Mouse (Mus musculus) lung, postnatal 0 days (tissue): Measurements from ENCODE around the gene Tbc1d14. TPM values are rescaled to one million over a fixed set of nuclear protein-coding genes. Genes with fewer than 3 reads are reported as not detected.

Source experiments
- ATAC-seq: fragments of 200-750 bp; cut with Nextera tagmentation; 2 replicates; pipeline ENCODE4 v1.8.0; 2017; ENCODE audit warnings: moderate library complexity
- DNase-seq: peaks from one replicate; pipeline ENCODE4 v3.0.0-alpha.2; 2016; ENCODE audit warnings: low spot score
- H3K27ac ChIP-seq: fragments of 300-500 bp; sonication (generic); 2 replicates; pipeline ENCODE4 v1.5.1; 2014; ENCODE audit warnings: antibody characterized with exemption, mild to moderate bottlenecking, low read length, mixed read lengths
- H3K27me3 ChIP-seq: fragments of 300-500 bp; sonication (generic); replicated peaks from 2 replicates; pipeline ENCODE4 v1.6.1; 2014; ENCODE audit warnings: low read length, mixed read lengths; ENCODE audit not compliant: insufficient read depth
- H3K36me3 ChIP-seq: fragments of 300-500 bp; sonication (generic); 2 replicates; pipeline ENCODE4 v1.6.1; 2014; ENCODE audit warnings: low read length, mixed read lengths; ENCODE audit not compliant: insufficient read depth
- H3K4me1 ChIP-seq: fragments of 300-500 bp; sonication (generic); 2 replicates; pipeline ENCODE4 v1.6.1; 2014; ENCODE audit warnings: antibody characterized with exemption, low read depth, low read length, mixed read lengths; ENCODE audit not compliant: insufficient read depth
- H3K4me2 ChIP-seq: fragments of 300-500 bp; sonication (generic); replicated peaks from 2 replicates; pipeline ENCODE4 v1.6.1; 2014; ENCODE audit warnings: low read depth, mild to moderate bottlenecking, low read length, moderate library complexity, mixed read lengths
- H3K4me3 ChIP-seq: fragments of 300-500 bp; sonication (generic); 2 replicates; pipeline ENCODE4 v1.5.1; 2014; ENCODE audit warnings: low read depth, low read length
- H3K9ac ChIP-seq: fragments of 300-500 bp; sonication (generic); replicated peaks from 2 replicates; pipeline ENCODE4 v1.6.1; 2014; ENCODE audit warnings: low read depth, mild to moderate bottlenecking
- H3K9me3 ChIP-seq: fragments of 300-500 bp; sonication (generic); 2 replicates; pipeline ENCODE4 v1.6.1; 2016; ENCODE audit warnings: low read length, mixed read lengths
- CTCF ChIP-seq: IDR thresholded peaks from 2 replicates; pipeline ENCODE4 v1.5.1; 2016; ENCODE audit warnings: antibody characterized with exemption, mild to moderate bottlenecking
- EP300 ChIP-seq: IDR thresholded peaks from 2 replicates; pipeline ENCODE4 v1.6.1; 2016; ENCODE audit warnings: antibody characterized with exemption, mild to moderate bottlenecking, control low read depth
- WGBS: fragments of 180-500 bp; shearing (Covaris S2); extraction: QIAGEN DNeasy Blood & Tissue Kit; methylation state at CpG from one replicate; pipeline ENCODE4 v1.1.7; 2014; 5-methylcytosine and 5-hydroxymethylcytosine counted together
- polyA plus RNA-seq: library from polyadenylated mRNA; unstranded; fragments of >200 nt; fragmentation: Nextera tagmentation; extraction: Ambion mirVana; gene quantifications from 2 replicates; pipeline ENCODE4 v1.2.1, GENCODE M21; 2015

Gene Tbc1d14
- polyA plus RNA-seq, 1 experiment from 2014 or later, result 15.0 TPM

DNA sequence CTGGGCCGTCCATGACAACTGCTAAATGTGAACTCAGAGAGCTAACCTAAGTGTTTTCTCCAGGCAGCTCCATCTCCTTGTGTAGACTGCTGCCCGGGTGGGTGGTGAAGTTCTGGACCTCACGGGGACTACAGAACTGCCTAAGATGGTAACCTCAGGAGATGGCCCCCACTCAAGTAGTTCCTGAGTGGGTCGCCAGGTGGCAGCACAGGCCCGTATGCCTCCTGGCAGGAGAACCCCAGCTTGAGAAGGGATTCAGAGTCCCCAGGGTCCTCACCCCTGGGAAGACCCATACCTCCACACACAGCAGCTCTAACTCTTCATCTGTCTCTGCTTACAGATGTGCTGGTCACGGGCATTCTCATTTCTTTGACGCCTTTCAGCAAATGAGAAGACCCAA is 130.3 kb downstream of the Tbc1d14 start:
- DNase-seq, result peak; percentile 62
- Histone ChIP-seq H3K27me3 (no peaks in the 10 kb centered on the region), H3K4me2 (no peak overlapping the region), H3K27ac (no peak overlapping the region), H3K36me3 (no peaks in the 10 kb centered on the region), H3K9me3 (no peaks in the 10 kb centered on the region), H3K9ac (no peak overlapping the region), H3K4me3 (no peak overlapping the region), H3K4me1 (peaks cover 11% of the 10 kb centered on the region)
- 12% methylated on average over 7 of the region's 7 CpGs for WGBS
- ATAC-seq, result no peak
- TF ChIP-seq CTCF (peak; percentile 94), EP300 (no peak)

DNA sequence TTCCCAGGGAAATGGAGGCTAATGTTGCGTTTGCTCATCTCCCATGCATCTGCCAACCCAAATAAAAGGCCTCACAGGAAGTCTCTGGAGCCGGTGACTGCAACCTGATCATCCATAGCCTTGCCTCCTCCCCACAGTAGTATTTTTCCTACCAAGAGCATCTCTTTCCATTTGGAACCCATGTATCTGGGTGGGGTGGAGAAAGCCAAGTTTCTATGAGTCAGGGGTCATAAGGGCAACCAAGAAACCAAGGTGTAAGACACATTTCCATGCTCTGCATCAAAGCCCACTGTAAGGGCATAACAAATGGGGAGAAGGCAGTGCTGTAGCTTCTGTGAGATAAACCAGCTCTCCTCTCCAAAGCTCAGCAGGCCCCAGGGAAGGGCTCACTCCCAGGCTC is 131.8 kb downstream of the Tbc1d14 start:
- H3K36me3 ChIP-seq, result no peaks in the 10 kb centered on the region
- H3K9ac ChIP-seq, result no peak overlapping the region
- DNase-seq, result no peak
- TF ChIP-seq EP300, result no peak
- no peak for TF ChIP-seq CTCF
- no peaks in the 10 kb centered on the region for H3K9me3 ChIP-seq
- no peak for ATAC-seq
- H3K27me3 ChIP-seq, result no peaks in the 10 kb centered on the region
- 52% methylated on average over 2 of the region's 2 CpGs for WGBS
- H3K4me1 ChIP-seq, result peaks cover 11% of the 10 kb centered on the region
- no peak overlapping the region for H3K4me3 ChIP-seq
- H3K4me2 ChIP-seq, result no peak overlapping the region
- no peak overlapping the region for H3K27ac ChIP-seq

DNA sequence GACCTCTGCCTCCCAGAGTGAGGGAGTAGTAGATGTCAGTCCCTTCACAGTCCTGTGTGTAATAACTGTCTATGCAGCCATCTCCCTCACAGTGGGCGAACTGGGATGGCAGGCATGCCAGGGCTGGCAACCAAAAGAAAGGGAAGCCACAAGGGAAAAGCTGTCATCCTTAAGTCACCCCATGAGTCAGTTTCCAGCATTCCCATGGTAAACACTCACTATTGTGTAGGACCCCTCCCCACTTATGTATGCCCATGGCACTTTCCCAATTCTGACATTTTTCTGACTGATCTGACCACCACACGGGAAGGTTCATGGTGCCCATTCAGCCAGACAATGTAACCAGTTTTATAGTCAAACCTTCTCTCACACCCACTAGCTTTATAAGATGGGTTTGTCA is 132.4 kb downstream of the Tbc1d14 start:
- Histone ChIP-seq H3K36me3 (no peaks in the 10 kb centered on the region), H3K4me3 (no peak overlapping the region), H3K4me1 (peaks cover 6% of the 10 kb centered on the region), H3K9me3 (no peaks in the 10 kb centered on the region), H3K9ac (no peak overlapping the region), H3K27ac (no peak overlapping the region), H3K4me2 (no peak overlapping the region), H3K27me3 (no peaks in the 10 kb centered on the region)
- DNase-seq, result no peak
- TF ChIP-seq CTCF, result no peak
- no peak for TF ChIP-seq EP300
- no peak for ATAC-seq
- 79% methylated on average over 2 of the region's 2 CpGs for WGBS

DNA sequence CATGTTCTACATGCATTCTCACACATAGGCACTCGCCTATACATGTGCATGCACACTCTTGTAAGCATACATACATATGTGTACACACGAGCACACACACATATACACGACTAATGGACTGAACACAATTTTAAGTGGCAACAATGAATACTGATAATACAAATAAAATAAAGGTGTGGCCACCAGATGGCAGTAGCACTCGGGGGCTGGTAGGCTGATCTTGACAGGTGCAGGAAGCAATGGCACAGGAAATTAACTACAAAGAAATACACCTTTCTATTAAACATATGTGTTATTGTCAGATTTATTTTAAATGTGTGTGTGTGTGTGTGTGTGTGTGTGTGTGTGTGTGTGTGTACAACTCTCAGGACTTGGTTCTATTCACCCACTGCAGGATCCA is 134.2 kb downstream of the Tbc1d14 start:
- WGBS, result 3% methylated on average over 4 of the region's 4 CpGs
- no peak overlapping the region for H3K4me3 ChIP-seq
- TF ChIP-seq CTCF, result peak; percentile 71
- TF ChIP-seq EP300, result no peak
- no peaks in the 10 kb centered on the region for H3K36me3 ChIP-seq
- H3K4me2 ChIP-seq, result no peak overlapping the region
- no peaks in the 10 kb centered on the region for H3K9me3 ChIP-seq
- H3K27ac ChIP-seq, result no peak overlapping the region
- DNase-seq (peak; percentile 53), ATAC-seq (no peak)
- H3K9ac ChIP-seq, result no peak overlapping the region
- H3K27me3 ChIP-seq, result no peaks in the 10 kb centered on the region
- no peaks in the 10 kb centered on the region; the same call in 1 of the 2 replicates for H3K4me1 ChIP-seq

DNA sequence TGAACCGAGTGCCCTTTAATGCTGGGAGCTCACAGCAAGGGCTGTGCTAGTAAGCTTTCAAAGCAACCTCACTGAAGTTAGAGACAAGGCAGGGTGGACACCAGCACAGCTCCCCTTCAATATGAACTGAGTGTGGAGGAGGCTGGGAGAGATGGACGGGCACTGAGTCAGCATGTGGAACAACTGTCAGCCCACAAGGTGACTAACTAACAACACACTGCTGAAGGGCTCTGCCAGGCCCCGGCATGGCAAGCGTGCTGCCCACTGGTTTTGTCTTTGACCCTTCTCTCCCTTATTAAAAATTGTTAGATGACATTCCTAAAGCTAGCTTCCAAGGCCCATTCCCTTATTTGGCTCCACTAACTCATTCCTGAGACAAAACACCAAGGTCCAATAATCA is 135.4 kb downstream of the Tbc1d14 start:
- no peak overlapping the region for H3K27ac ChIP-seq
- ATAC-seq (no peak), DNase-seq (no peak)
- H3K36me3 ChIP-seq, result no peaks in the 10 kb centered on the region
- no peak overlapping the region for H3K4me3 ChIP-seq
- H3K9me3 ChIP-seq, result no peaks in the 10 kb centered on the region
- H3K27me3 ChIP-seq, result no peaks in the 10 kb centered on the region
- H3K9ac ChIP-seq, result no peak overlapping the region
- TF ChIP-seq EP300, result no peak
- no peak for TF ChIP-seq CTCF
- no peaks in the 10 kb centered on the region for H3K4me1 ChIP-seq
- WGBS, result 79% methylated on average over 4 of the region's 4 CpGs
- no peak overlapping the region for H3K4me2 ChIP-seq

DNA sequence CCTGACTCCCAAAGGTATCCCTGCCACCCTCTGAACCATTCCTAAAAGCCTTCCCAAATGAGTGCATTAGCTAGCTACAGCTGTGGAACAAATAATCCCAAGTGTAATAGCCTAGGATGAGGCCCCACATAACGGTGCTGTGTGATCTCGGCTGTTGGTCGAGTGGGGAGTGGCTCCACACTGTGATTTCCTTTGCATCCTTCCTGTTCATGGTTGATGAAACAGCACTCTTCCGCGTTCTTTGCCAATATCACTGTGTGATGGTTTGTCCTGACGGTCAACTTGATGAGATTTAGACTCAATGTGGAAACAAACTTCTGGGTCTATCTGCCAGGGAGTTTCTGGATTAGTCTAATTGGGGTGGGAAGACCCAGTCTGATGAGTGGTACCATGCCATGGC is 140.3 kb downstream of the Tbc1d14 start:
- H3K4me2 ChIP-seq, result no peak overlapping the region
- no peaks in the 10 kb centered on the region for H3K4me1 ChIP-seq
- no peak overlapping the region for H3K9ac ChIP-seq
- H3K36me3 ChIP-seq, result no peaks in the 10 kb centered on the region
- H3K9me3 ChIP-seq, result no peaks in the 10 kb centered on the region
- TF ChIP-seq EP300, result no peak
- TF ChIP-seq CTCF, result no peak
- no peak overlapping the region for H3K27ac ChIP-seq
- H3K27me3 ChIP-seq, result no peaks in the 10 kb centered on the region
- no peak overlapping the region for H3K4me3 ChIP-seq
- ATAC-seq, result no peak
- DNase-seq, result no peak
- 67% methylated on average over 6 of the region's 6 CpGs for WGBS

DNA sequence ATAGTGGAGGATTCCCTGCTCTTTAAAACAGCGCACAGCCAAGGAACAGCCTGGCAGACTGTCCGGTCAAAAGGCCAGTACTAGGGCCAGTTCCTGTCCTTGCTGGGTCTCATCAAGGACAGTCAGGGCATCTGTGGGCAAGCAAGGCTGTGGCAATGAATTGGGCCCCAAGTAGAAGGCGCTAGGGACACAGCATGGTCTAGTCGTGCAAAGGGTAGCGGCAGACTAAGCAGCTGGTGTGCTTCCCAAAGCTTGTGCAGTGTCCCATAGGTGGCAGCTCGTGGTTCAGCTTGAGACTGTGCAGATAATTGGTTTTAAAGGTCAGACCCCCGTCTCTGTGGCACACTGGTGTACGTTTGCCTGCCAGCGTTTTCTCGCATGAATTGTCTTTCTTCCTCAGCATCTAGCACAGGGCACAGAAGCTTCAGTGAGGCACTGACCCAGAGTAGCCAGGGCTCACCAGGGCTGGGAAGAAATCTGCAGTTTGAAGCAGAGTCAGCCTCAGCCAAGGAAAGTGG is 141.1 kb downstream of the Tbc1d14 start:
- Histone ChIP-seq H3K9ac (no peak overlapping the region), H3K36me3 (no peaks in the 10 kb centered on the region), H3K4me2 (no peak overlapping the region), H3K27me3 (no peaks in the 10 kb centered on the region), H3K4me3 (no peak overlapping the region), H3K4me1 (no peaks in the 10 kb centered on the region), H3K9me3 (no peaks in the 10 kb centered on the region), H3K27ac (no peak overlapping the region)
- TF ChIP-seq EP300, result no peak
- TF ChIP-seq CTCF, result no peak
- ATAC-seq (no peak), DNase-seq (no peak)
- WGBS, result 74% methylated on average over 10 of the region's 10 CpGs
